In genomic region chr13:91114880-91115279, GRCm38 (mm10) we compare ENCODE assay signal across 27 mouse cellular contexts.
DNase-seq lines count a peak whose midpoint lies in the region; ATAC-seq and TF ChIP-seq lines count a peak whose summit lies in the region.
"Had no signal": no experiment of that assay in that cellular context is flagged by ENCODE, and none has a peak within 500 bp of the region (broad histone marks: within the 10 kb centered on the region; RNA-seq: fewer than 3 reads in every experiment).

No protein-coding gene starts in this region.

- no peak overlapping the region for H3K4me2 ChIP-seq in intestine, postnatal 0 days (replicated peaks; ENCODE audit: low read depth)
- H3K4me2 ChIP-seq in intestine, embryonic 16.5 days (ENCODE audit: low read depth, low read length), result no peak overlapping the region
- no peak overlapping the region for H3K4me2 ChIP-seq in midbrain, embryonic 11.5 days
- H3K4me2 ChIP-seq in midbrain, embryonic 15.5 days, result no peak overlapping the region
- H3K4me2 ChIP-seq: embryonic facial prominence, embryonic 13.5 days; embryonic facial prominence, embryonic 15.5 days; forebrain, embryonic 12.5 days had no signal

- no peak for TF ChIP-seq CTCF in intestine, postnatal 0 days (IDR thresholded peaks at IDR 0.05; ENCODE audit: low read depth)
- TF ChIP-seq CTCF in MEL (IDR thresholded peaks at IDR 0.05 in 2 of 3, conservative IDR thresholded peaks at IDR 0.05 in 1 of 3; ENCODE audit: control insufficient read depth in 1 of 3, insufficient read depth in 1 of 3, low read depth in 2 of 3, low read length in 3 of 3, poor library complexity in 1 of 3, severe bottlenecking in 1 of 3), result no peak

- no peaks in the 10 kb centered on the region for H3K4me1 ChIP-seq in intestine, postnatal 0 days (replicated peaks; ENCODE audit: control insufficient read depth, insufficient read depth, low read length)
- no peaks in the 10 kb centered on the region for H3K4me1 ChIP-seq in intestine, embryonic 16.5 days (ENCODE audit: control insufficient read depth, insufficient read depth, low read length)
- no peaks in the 10 kb centered on the region for H3K4me1 ChIP-seq in midbrain, embryonic 11.5 days (ENCODE audit: control insufficient read depth, insufficient read depth, low read length)
- H3K4me1 ChIP-seq in midbrain, embryonic 15.5 days, result no peaks in the 10 kb centered on the region
- peaks cover 0 to 3% of the 10 kb centered on the region in 2 experiments; a peak in 3 of 4 replicates for H3K4me1 ChIP-seq in MEL (ENCODE audit: control insufficient read depth in 1 of 2, insufficient read depth in 2 of 2, low read length in 2 of 2)
- H3K4me1 ChIP-seq: embryonic facial prominence, embryonic 13.5 days; embryonic facial prominence, embryonic 15.5 days; forebrain, embryonic 10.5 days; forebrain, embryonic 12.5 days had no signal

- H3K27me3 ChIP-seq in intestine, postnatal 0 days (replicated peaks; ENCODE audit: control insufficient read depth, insufficient read depth, low read length), result no peaks in the 10 kb centered on the region
- no peaks in the 10 kb centered on the region for H3K27me3 ChIP-seq in intestine, embryonic 16.5 days (replicated peaks; ENCODE audit: control insufficient read depth, insufficient read depth, low read length)
- H3K27me3 ChIP-seq in midbrain, embryonic 11.5 days (ENCODE audit: control insufficient read depth, insufficient read depth, low read length), result no peaks in the 10 kb centered on the region
- H3K27me3 ChIP-seq in midbrain, embryonic 15.5 days (replicated peaks), result no peaks in the 10 kb centered on the region
- no peaks in the 10 kb centered on the region for H3K27me3 ChIP-seq in MEL (ENCODE audit: control insufficient read depth in 1 of 2, insufficient read depth in 2 of 2, low read length in 2 of 2)
- H3K27me3 ChIP-seq: CH12.LX; embryonic facial prominence, embryonic 13.5 days; embryonic facial prominence, embryonic 15.5 days; forebrain, embryonic 12.5 days had no signal

- no peak for TF ChIP-seq POLR2A in MEL (IDR thresholded peaks at IDR 0.05; ENCODE audit: control insufficient read depth in 1 of 2, insufficient read depth in 1 of 2, low read depth in 1 of 2, low read length in 2 of 2, poor library complexity in 1 of 2)

- peak; percentile 69 for ATAC-seq in intestine, postnatal 0 days
- ATAC-seq in intestine, embryonic 16.5 days, result no peak
- no peak for ATAC-seq in midbrain, embryonic 11.5 days (ENCODE audit: low FRiP score)
- ATAC-seq in midbrain, embryonic 15.5 days (replicated peaks), result no peak
- ATAC-seq in megakaryocyte progenitor cell, adult 5-6 weeks (replicated peaks; ENCODE audit: poor library complexity), result 0 out of 2 replicates have a peak, but pooled peaks have one; percentile 20
- ATAC-seq: CD4-positive, CD25-positive, alpha-beta regulatory T cell, adult 4 months; forebrain, embryonic 14.5 days; forebrain, embryonic 16.5 days had no signal

- no peaks in the 10 kb centered on the region; the same call in 1 of the 2 replicates for H3K79me2 ChIP-seq in MEL (ENCODE audit: control insufficient read depth, insufficient read depth, low read length, poor library complexity)

- no peaks in the 10 kb centered on the region for H3K9me3 ChIP-seq in intestine, postnatal 0 days (ENCODE audit: control insufficient read depth)
- H3K9me3 ChIP-seq in intestine, embryonic 16.5 days (ENCODE audit: control insufficient read depth, low read length), result no peaks in the 10 kb centered on the region
- H3K9me3 ChIP-seq in midbrain, embryonic 11.5 days (ENCODE audit: control insufficient read depth, low read length), result no peaks in the 10 kb centered on the region
- H3K9me3 ChIP-seq in midbrain, embryonic 15.5 days, result no peaks in the 10 kb centered on the region
- H3K9me3 ChIP-seq in MEL (replicated peaks; ENCODE audit: insufficient read depth, low read length), result no peaks in the 10 kb centered on the region
- H3K9me3 ChIP-seq: embryonic facial prominence, embryonic 13.5 days; embryonic facial prominence, embryonic 15.5 days; forebrain, embryonic 10.5 days; forebrain, embryonic 12.5 days; G1E had no signal

- peak; percentile 39 for DNase-seq in midbrain, embryonic 11.5 days (ENCODE audit: low spot score, missing footprints)
- peak; percentile 65 for DNase-seq in MEL (ENCODE audit: low read depth, low spot score)
- DNase-seq in spleen, adult 12 weeks (ENCODE audit: low spot score), result no peak
- no peak for DNase-seq in left cerebral cortex, adult 11 months (ENCODE audit: low spot score)
- DNase-seq: adrenal gland, adult 8-10 months; adrenal gland, postnatal 14 days; B cell, adult 2 months; cerebellum, adult 11-12 months; cerebellum, adult 2 months; cerebellum, adult 9-10 months; cerebellum, postnatal 14 days; cerebellum, postnatal 36 days; embryo, embryonic 11 days had no signal

- TF ChIP-seq RAD21 in MEL (IDR thresholded peaks at IDR 0.05; ENCODE audit: low read depth, low read length), result no peak

- WGBS in intestine, postnatal 0 days, result 71% methylated on average over 3 of the region's 3 CpGs
- 89% methylated on average over 3 of the region's 3 CpGs for WGBS in intestine, embryonic 16.5 days
- WGBS in midbrain, embryonic 11.5 days, result 92% methylated on average over 3 of the region's 3 CpGs
- WGBS in midbrain, embryonic 15.5 days, result 92% methylated on average over 3 of the region's 3 CpGs

- no peak overlapping the region for H3K4me3 ChIP-seq in intestine, postnatal 0 days (ENCODE audit: low read depth, low read length)
- no peak overlapping the region for H3K4me3 ChIP-seq in intestine, embryonic 16.5 days (ENCODE audit: low read length)
- no peak overlapping the region for H3K4me3 ChIP-seq in midbrain, embryonic 11.5 days (ENCODE audit: low read depth, low read length)
- no peak overlapping the region for H3K4me3 ChIP-seq in midbrain, embryonic 15.5 days
- no peak overlapping the region for H3K4me3 ChIP-seq in MEL (ENCODE audit: control insufficient read depth in 1 of 2, insufficient read depth in 1 of 2, low read depth in 2 of 2, low read length in 2 of 2)
- H3K4me3 ChIP-seq: embryonic facial prominence, embryonic 13.5 days; embryonic facial prominence, embryonic 15.5 days; erythroblast, embryonic 14.5 days; forebrain, embryonic 10.5 days; forebrain, embryonic 12.5 days had no signal

- no peak overlapping the region for H3K9ac ChIP-seq in intestine, postnatal 0 days (ENCODE audit: low read depth, low read length)
- H3K9ac ChIP-seq in intestine, embryonic 16.5 days (ENCODE audit: low read depth, low read length), result no peak overlapping the region
- H3K9ac ChIP-seq in midbrain, embryonic 11.5 days (ENCODE audit: low read length), result no peak overlapping the region
- no peak overlapping the region for H3K9ac ChIP-seq in midbrain, embryonic 15.5 days
- H3K9ac ChIP-seq in MEL (ENCODE audit: control insufficient read depth, low read depth, low read length, poor library complexity, severe bottlenecking), result no peak overlapping the region
- H3K9ac ChIP-seq: embryonic facial prominence, embryonic 13.5 days; embryonic facial prominence, embryonic 15.5 days; forebrain, embryonic 12.5 days had no signal

- peak; percentile 14 to 49; a peak in 1 of 4 replicates for TF ChIP-seq EP300 in MEL (IDR thresholded peaks at IDR 0.05; ENCODE audit: low read depth in 1 of 2, low read length in 2 of 2)

- no peaks in the 10 kb centered on the region for H3K36me3 ChIP-seq in intestine, postnatal 0 days (ENCODE audit: control insufficient read depth, insufficient read depth)
- H3K36me3 ChIP-seq in intestine, embryonic 16.5 days (ENCODE audit: control insufficient read depth, insufficient read depth, low read length), result no peaks in the 10 kb centered on the region
- no peaks in the 10 kb centered on the region for H3K36me3 ChIP-seq in midbrain, embryonic 11.5 days (ENCODE audit: control insufficient read depth, insufficient read depth, low read length)
- H3K36me3 ChIP-seq in midbrain, embryonic 15.5 days (replicated peaks), result no peaks in the 10 kb centered on the region
- peaks cover 0 to 12% of the 10 kb centered on the region in 2 experiments; a peak in 2 of 4 replicates for H3K36me3 ChIP-seq in MEL (ENCODE audit: control insufficient read depth in 1 of 2, insufficient read depth in 2 of 2, low read length in 2 of 2)
- H3K36me3 ChIP-seq: embryonic facial prominence, embryonic 13.5 days; embryonic facial prominence, embryonic 15.5 days; forebrain, embryonic 10.5 days; forebrain, embryonic 12.5 days; G1E had no signal

- H3K27ac ChIP-seq in intestine, postnatal 0 days (ENCODE audit: low read depth, low read length), result no peak overlapping the region
- no peak overlapping the region for H3K27ac ChIP-seq in intestine, embryonic 16.5 days (ENCODE audit: low read length)
- no peak overlapping the region for H3K27ac ChIP-seq in midbrain, embryonic 11.5 days (ENCODE audit: low read depth, low read length)
- H3K27ac ChIP-seq in midbrain, embryonic 15.5 days, result no peak overlapping the region
- H3K27ac ChIP-seq in MEL (ENCODE audit: control insufficient read depth, low read depth, low read length), result no peak overlapping the region
- H3K27ac ChIP-seq: embryonic facial prominence, embryonic 13.5 days; embryonic facial prominence, embryonic 15.5 days; forebrain, embryonic 10.5 days; forebrain, embryonic 12.5 days had no signal

TF ChIP-seq in MEL, 35 proteins besides CTCF, POLR2A, EP300 and RAD21:
- TF ChIP-seq RCOR1 (IDR thresholded peaks at IDR 0.05; ENCODE audit: low read depth, low read length) (peak; percentile 54), MXI1 (IDR thresholded peaks at IDR 0.05; ENCODE audit: low read depth, low read length) (no peak), MYC (IDR thresholded peaks at IDR 0.05; ENCODE audit: low read depth, low read length) (no peak), E2F4 (IDR thresholded peaks at IDR 0.05; ENCODE audit: borderline replicate concordance, low read depth, low read length) (no peak), GATA1 (IDR thresholded peaks at IDR 0.05; ENCODE audit: low read depth, low read length) (peak; percentile 71), KAT2A (conservative IDR thresholded peaks at IDR 0.05; ENCODE audit: low read depth, low read length) (no peak), ETS1 (IDR thresholded peaks at IDR 0.05; ENCODE audit: low read depth, low read length) (peak; percentile 85), UBTF (IDR thresholded peaks at IDR 0.05; ENCODE audit: borderline replicate concordance, insufficient read depth, low read depth, low read length) (no peak), USF1 (IDR thresholded peaks at IDR 0.05; ENCODE audit: low read depth, low read length) (no peak), JUND (IDR thresholded peaks at IDR 0.05; ENCODE audit: low read depth, low read length) (no peak), ZC3H11A (IDR thresholded peaks at IDR 0.05; ENCODE audit: low read depth, low read length) (no peak)

Comparison
In these comparisons a context has a peak if more than half of its experiments do, and no peak if none do; other contexts are left out.
1. ATAC-seq: peak in intestine, postnatal 0 days (single experiment) and megakaryocyte progenitor cell, adult 5-6 weeks (single experiment); none in intestine, embryonic 16.5 days (single experiment), midbrain, embryonic 11.5 days (single experiment) and midbrain, embryonic 15.5 days (single experiment).
2. DNase-seq: peak in midbrain, embryonic 11.5 days (single experiment) and MEL (single experiment); none in spleen, adult 12 weeks (single experiment) and left cerebral cortex, adult 11 months (single experiment).